Mouse (Mus musculus): ENCODE results near the gene Prtn3. TPM values are rescaled to one million over a fixed set of nuclear protein-coding genes. Genes with fewer than 3 reads are reported as not detected.

Gene Prtn3
- total RNA-seq, 2 experiments from 2014 or later: not detected

DNA sequence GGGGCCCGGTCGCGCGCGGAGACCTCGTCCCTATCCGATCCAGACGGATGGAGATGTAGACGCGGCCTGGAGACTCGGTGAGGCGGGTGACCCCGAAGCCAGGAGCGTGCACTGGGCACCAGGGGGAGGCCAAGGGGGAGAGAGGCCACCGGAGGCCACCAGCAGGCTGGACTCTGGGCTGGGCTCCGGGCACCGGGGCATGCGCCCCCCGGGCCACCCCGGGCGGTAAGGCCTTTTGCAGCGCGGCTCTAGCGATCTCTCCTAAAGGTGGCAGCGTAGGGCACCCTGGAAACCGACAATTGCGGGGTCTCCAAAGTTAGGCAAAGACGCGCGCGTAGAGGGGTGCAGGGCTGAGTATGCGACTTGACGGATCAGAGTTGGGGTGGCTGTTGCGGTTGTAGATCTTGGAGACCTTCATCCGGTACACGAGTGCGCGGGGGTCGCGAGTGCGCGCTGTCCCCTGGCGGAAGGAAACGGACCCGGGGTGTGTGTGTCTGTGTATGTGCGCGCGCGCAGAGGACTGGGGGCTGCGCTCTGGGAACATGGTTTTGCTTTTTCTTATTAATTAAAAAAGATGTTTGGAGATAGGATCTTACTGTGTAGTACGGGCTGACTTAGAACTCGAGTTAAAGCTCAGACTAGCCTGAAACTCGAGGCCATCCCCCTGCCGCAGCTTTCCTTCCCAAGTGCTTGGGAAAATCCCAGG, 53.2 kb downstream of the Prtn3 start:
- peak; percentile 52 to 76 for DNase-seq

DNA sequence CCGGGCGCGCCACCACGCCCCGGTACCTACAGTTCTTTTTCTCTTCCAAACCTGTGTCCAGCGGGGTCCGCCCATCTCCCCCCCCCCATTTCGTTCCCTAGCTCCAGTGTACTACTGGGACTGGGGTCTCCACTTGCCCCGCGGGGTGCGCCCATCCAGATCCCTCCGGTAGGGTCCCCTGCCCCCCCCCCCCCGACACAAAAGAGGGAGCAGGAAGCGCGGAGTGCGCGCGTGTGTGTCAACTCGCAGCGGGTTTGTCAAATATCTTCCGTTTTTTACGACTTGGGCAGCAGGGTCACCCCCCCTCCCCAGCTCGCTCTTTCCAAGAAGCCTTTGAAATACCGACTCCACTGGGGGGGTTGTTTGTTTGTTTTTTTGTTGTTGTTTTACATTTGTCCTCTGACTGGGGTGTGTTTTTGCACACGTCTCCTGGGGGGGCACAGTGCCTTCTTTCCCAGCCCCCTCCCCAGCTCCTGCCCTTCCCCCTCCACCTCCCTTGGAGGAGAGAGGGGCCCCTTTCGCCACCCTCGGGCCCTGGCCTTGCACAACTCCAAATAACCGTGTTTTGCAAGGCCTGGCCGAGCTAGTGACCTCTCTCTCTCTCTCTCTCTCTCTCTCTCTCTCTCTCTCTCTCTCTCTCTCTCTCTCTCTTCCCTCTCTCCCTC, 53.9 kb downstream of the Prtn3 start:
- peak; percentile 35 to 36 for DNase-seq

DNA sequence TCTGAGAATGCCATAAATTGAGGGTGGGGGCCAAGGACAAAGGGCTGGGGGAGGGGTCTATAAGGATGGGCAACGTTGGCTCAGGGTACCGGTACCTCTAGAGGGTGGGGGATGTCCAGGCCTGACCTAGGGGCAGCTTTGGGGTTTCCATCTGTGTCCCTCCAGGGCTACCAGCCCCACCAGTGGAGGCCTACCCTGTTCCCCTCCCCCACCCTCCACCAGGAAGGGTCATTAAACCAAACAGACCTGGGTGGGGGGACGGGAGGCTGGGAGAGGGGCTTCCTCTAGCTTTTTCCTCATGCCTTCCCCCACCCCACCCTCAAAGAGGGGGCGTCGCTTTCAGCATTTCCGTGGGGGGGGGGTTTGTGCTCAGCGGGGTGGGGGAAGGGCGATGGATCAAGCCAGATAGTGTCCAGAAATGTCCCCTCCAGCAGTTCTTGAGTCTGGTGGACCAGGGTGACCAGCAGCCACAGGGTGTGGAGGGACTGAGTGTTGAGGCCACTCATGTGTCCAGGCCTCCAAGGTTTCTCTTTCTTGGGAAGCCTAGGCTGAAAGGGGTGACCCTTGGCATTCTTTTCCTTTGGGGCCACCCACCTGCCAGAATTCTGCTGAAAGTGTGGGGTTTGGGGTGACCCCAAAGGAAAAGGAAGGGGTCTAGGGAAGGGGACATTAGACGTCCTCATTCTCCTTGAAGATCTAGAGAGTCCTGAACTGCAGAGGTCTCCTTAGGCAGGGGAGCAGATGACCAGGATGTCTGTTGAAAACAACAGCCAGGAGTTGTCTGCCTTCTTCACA, 54.8 kb downstream of the Prtn3 start:
- no peak for DNase-seq

- DNase-seq: peak in 1 of 2 experiments; percentile 13
These were observed 55.9 kb downstream of the Prtn3 start for GRCm38 (mm10) chr10:79929967-79930825.

DNA sequence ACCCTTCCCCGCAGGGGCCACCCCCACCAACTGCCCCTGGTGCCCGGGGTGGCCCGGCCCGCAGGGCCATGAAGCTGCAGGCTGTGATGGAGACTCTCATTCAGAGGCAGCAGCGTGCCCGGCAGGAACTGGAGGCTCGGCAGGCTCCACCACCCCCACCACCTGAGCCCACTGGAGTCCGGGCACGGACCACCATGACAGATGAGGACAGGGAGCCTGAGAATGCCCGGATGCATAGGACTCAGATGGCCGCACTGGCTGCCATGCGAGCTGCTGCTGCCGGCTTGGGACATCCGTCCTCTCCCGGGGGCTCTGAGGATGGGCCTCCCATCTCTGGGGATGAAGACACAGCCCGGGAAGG, 56.5 kb downstream of the Prtn3 start:
- DNase-seq: no peak

DNA sequence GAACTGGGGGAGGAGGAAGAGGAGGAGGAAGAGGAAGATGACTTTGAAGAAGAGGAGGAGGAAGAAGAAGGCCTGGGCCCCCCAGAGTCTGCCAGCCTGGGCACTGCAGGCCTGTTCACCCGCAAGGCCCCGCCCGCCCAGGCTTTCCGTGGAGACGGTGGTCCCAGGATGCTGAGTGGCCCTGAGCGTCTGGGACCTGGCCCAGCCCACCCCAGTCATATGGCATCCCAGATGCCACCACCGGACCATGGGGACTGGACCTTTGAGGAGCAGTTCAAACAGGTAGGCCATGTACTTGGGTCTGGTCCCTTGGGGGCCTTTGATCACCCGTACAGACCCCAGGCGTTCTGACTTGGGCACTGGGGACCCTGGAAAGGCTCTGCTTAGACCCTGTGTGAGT, 57.5 kb downstream of the Prtn3 start:
- DNase-seq: no peak

GRCm38 (mm10) chr10:79932736-79933135, 58.5 kb downstream of the Prtn3 start:
- DNase-seq: peak; percentile 76 to 86

Small RNAs within 50 kb of the gene (microRNA-seq; reads per million reads assigned to microRNA genes)
- 0 reads per million in 2 experiments for gene Mir6910

Other genes with a start within 250 kb of the Prtn3 start
- gene Shc2, start 236.6 kb upstream of the Prtn3 start, total RNA-seq (2021): 1 to 10 TPM; 1.3 to 1.5 TPM
- not detected for gene Odf3l2, start 228.7 kb upstream of the Prtn3 start, total RNA-seq (2021)
- under 1 TPM in 1 of 2 experiments, not detected in 1; 0.21 TPM for gene Madcam1, start 209.9 kb upstream of the Prtn3 start, total RNA-seq (2021)
- 10 to 100 TPM; 15.5 to 18.0 TPM for gene Tpgs1, start 205.1 kb upstream of the Prtn3 start, total RNA-seq (2021)
- 100 to 1,000 TPM; 213 to 227 TPM for gene Cdc34, start 192.3 kb upstream of the Prtn3 start, total RNA-seq (2021)
- 1 to 10 TPM; 7.2 to 7.9 TPM for gene Gzmm, start 185.5 kb upstream of the Prtn3 start, total RNA-seq (2021)
- gene Bsg, start 170.0 kb upstream of the Prtn3 start, total RNA-seq (2021): 1,000 to 10,000 TPM; 1,459 to 1,479 TPM
- 10 to 100 TPM; 14.8 to 15.1 TPM for gene Hcn2, start 157.8 kb upstream of the Prtn3 start, total RNA-seq (2021)
- gene Polrmt, start 127.9 kb upstream of the Prtn3 start, total RNA-seq (2021): 10 to 100 TPM; 46.3 to 49.5 TPM
- gene Fgf22, start 119.4 kb upstream of the Prtn3 start, total RNA-seq (2021): not detected
- gene Rnf126, start 107.5 kb upstream of the Prtn3 start, total RNA-seq (2021): 10 to 100 TPM; 22.0 to 23.1 TPM
- 1 to 10 TPM; 3.5 to 4.5 TPM for gene Fstl3, start 97.2 kb upstream of the Prtn3 start, total RNA-seq (2021)
- gene Prss57, start 83.5 kb upstream of the Prtn3 start, total RNA-seq (2021): not detected
- 10 to 100 TPM; 44.3 to 45.7 TPM for gene Palm, start 80.9 kb upstream of the Prtn3 start, total RNA-seq (2021)
- gene Misp, start 53.5 kb upstream of the Prtn3 start, total RNA-seq (2021): under 1 TPM; 0.42 to 0.67 TPM
- 10 to 100 TPM; 35.8 to 39.9 TPM for gene Ptbp1, start 20.0 kb upstream of the Prtn3 start, total RNA-seq (2021)
- under 1 TPM; 0.12 to 0.18 TPM for gene Plppr3, start 158 bp downstream of the Prtn3 start, total RNA-seq (2021)
- gene Elane, start 11.8 kb downstream of the Prtn3 start, total RNA-seq (2021): not detected
- gene Cfd, start 16.4 kb downstream of the Prtn3 start, total RNA-seq (2021): 100 to 1,000 TPM in 1 of 2 experiments, 10 to 100 TPM in 1; 49.7 to 435 TPM
- 10 to 100 TPM; 50.4 to 56.7 TPM for gene Med16, start 34.4 kb downstream of the Prtn3 start, total RNA-seq (2021)
- gene Gm26602, start 36.4 kb downstream of the Prtn3 start, total RNA-seq (2021): not detected
- under 1 TPM; 0.17 to 0.46 TPM for gene Kiss1r, start 42.5 kb downstream of the Prtn3 start, total RNA-seq (2021)
- gene R3hdm4, start 46.7 kb downstream of the Prtn3 start, total RNA-seq (2021): 10 to 100 TPM; 75.3 to 78.2 TPM
- 1 to 10 TPM; 1.0 to 1.1 TPM for gene Arid3a, start 52.6 kb downstream of the Prtn3 start, total RNA-seq (2021)
- gene Wdr18, start 85.7 kb downstream of the Prtn3 start, total RNA-seq (2021): 10 to 100 TPM; 33.1 to 33.6 TPM
- gene Grin3b, start 96.2 kb downstream of the Prtn3 start, total RNA-seq (2021): under 1 TPM; 0.57 to 0.67 TPM
- 100 to 1,000 TPM; 120 TPM for gene Tmem259, start 109.9 kb downstream of the Prtn3 start, total RNA-seq (2021)
- gene Cnn2, start 114.1 kb downstream of the Prtn3 start, total RNA-seq (2021): 10 to 100 TPM; 28.3 to 32.6 TPM
- gene Abca7, start 122.0 kb downstream of the Prtn3 start, total RNA-seq (2021): 1 to 10 TPM; 6.5 to 7.6 TPM
- 1 to 10 TPM; 3.1 to 8.7 TPM for gene Arhgap45, start 142.2 kb downstream of the Prtn3 start, total RNA-seq (2021)
- gene Polr2e, start 165.3 kb downstream of the Prtn3 start, total RNA-seq (2021): 10 to 100 TPM; 92.9 to 97.6 TPM
- 1,000 to 10,000 TPM in 1 of 2 experiments, 100 to 1,000 TPM in 1; 983 to 1,022 TPM for gene Gpx4, start 172.7 kb downstream of the Prtn3 start, total RNA-seq (2021)
- 10 to 100 TPM in 1 of 2 experiments, 1 to 10 TPM in 1; 9.0 to 10.1 TPM for gene Sbno2, start 231.1 kb downstream of the Prtn3 start, total RNA-seq (2021)
- 100 to 1,000 TPM; 127 to 149 TPM for gene Stk11, start 241.3 kb downstream of the Prtn3 start, total RNA-seq (2021)